Mouse (Mus musculus) thymus, adult 2 months (tissue): ENCODE results near the gene Cers5. TPM values are rescaled to one million over a fixed set of nuclear protein-coding genes. Genes with fewer than 3 reads are reported as not detected.
A peak's percentile ranks its signal among the peaks of the same experiment; 100 is the strongest.

Experiments used
- DNase-seq: peaks from one replicate; pipeline ENCODE4 v3.0.0; 2021
- H3K27ac ChIP-seq: fragments of 200-500 bp; 2 replicates; pipeline ENCODE4 v1.5.1; 2012; ENCODE audit warnings: low read length, control low read depth; ENCODE audit not compliant: control insufficient read depth, insufficient read depth
- H3K27me3 ChIP-seq: fragments of 200-500 bp; 2 replicates; pipeline ENCODE4 v1.6.1; 2012; ENCODE audit warnings: mild to moderate bottlenecking, low read length, moderate library complexity, mixed read lengths; ENCODE audit not compliant: control insufficient read depth, insufficient read depth
- H3K36me3 ChIP-seq: fragments of 200-500 bp; 2 replicates; pipeline ENCODE4 v1.6.1; 2012; ENCODE audit warnings: mild to moderate bottlenecking, low read length, moderate library complexity; ENCODE audit not compliant: control insufficient read depth, insufficient read depth
- H3K4me1 ChIP-seq: fragments of 200-500 bp; replicated peaks from 2 replicates; pipeline ENCODE4 v1.6.1; 2012; ENCODE audit warnings: low read length; ENCODE audit not compliant: control insufficient read depth, insufficient read depth
- H3K4me3 ChIP-seq: fragments of 200-500 bp; 2 replicates; pipeline ENCODE4 v1.5.1; 2012; ENCODE audit warnings: mild to moderate bottlenecking, low read length, control low read depth, moderate library complexity; ENCODE audit not compliant: control insufficient read depth, insufficient read depth
- CTCF ChIP-seq: fragments of 200-500 bp; IDR thresholded peaks from 2 replicates; pipeline ENCODE4 v1.5.1; 2012; ENCODE audit warnings: mild to moderate bottlenecking, control low read depth, low read length, moderate library complexity, borderline replicate concordance; ENCODE audit not compliant: control insufficient read depth, poor library complexity, insufficient read depth; ENCODE audit errors: extremely low read depth
- POLR2A ChIP-seq: fragments of 200-500 bp; IDR thresholded peaks from 2 replicates; pipeline ENCODE4 v1.6.1; 2012; ENCODE audit warnings: mild to moderate bottlenecking, low read length, control low read depth, moderate library complexity; ENCODE audit not compliant: control insufficient read depth, poor library complexity, insufficient read depth; ENCODE audit errors: extremely low read depth
- WGBS: fragments of 180-500 bp; shearing (Covaris S2); methylation state at CpG from one replicate; pipeline ENCODE4 v1.1.7; 2018; 5-methylcytosine and 5-hydroxymethylcytosine counted together
- polyA plus RNA-seq: library from polyadenylated mRNA; depleted of rRNA; stranded (reverse); fragments of >200 nt; gene quantifications from 2 replicates; pipeline ENCODE4 v1.2.3, GENCODE M21; 2012

Cers5 gene
- polyA plus RNA-seq, 1 experiment = 59.8 TPM

DNA sequence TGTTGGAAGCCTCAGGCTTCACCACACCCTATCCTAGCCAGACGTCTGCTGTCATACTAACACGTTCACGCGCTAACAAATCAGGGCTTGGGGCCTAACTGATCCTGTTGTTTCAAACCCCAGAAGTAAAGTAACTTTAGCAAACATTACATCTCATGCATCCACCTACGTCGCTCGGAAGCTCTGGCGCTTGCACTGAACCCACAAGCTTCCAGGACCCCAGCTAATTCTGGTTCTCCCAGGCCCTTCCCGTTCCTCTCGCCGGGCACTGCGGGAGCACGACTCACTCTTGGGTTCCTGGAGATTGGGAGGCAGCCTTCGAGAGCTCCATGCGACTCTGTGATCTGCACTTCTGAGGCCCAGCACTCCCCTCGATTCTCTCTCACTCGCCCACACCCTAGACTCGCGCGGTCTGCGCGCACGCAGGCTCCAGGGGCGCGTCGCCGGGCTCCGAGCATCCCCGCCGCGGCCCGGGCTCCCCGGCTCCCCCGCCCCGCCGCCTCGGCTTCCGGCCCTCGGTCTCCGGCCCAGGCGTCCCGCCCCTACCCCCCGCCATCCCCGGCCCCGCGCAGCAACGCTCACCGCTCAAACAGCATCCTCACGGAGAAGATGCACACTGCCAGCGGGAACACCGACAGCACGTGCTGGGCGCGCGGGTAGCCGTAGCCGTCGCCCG is 946 bp downstream of the Cers5 start:
- no peak for TF ChIP-seq CTCF
- TF ChIP-seq POLR2A = no peak
- H3K27ac ChIP-seq = peak overlapping the region; percentile 65
- no peaks in the 10 kb centered on the region for H3K36me3 ChIP-seq
- no peaks in the 10 kb centered on the region for H3K27me3 ChIP-seq
- under 1% methylated on average over 56 of the region's 59 CpGs for WGBS
- no peak for DNase-seq
- H3K4me1 ChIP-seq = peaks cover 6% of the 10 kb centered on the region; the same call in 1 of the 2 replicates
- peak overlapping the region; percentile 70 for H3K4me3 ChIP-seq

DNA sequence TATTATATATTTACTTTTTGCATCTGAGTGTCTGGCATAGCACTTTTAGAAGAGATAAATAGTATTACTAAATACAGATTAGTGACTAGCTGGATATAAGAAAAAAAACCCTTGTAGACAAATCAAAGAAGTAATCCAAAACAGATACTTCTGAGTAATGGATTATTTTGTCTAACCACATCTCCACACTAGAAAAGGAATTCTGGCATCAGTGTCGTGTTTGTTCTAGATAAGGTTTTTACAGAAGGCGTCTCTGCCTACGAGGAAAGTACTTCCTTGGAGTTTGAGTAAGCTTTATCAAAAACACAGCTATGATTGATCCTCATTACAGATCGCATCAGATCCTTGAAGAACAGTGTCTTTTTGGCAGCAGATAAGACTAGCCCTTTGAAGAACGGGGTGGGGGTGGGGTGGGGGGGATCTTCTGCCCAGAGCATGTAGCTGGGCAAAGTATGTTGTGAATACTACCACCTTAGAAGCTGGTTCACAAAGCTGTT is 1.6 kb downstream of the Cers5 start:
- Histone ChIP-seq H3K36me3 (no peaks in the 10 kb centered on the region), H3K4me3 (peak overlapping the region; percentile 70), H3K27ac (peak overlapping the region; percentile 65; the same call in 1 of the 2 replicates), H3K4me1 (peaks cover 6% of the 10 kb centered on the region; the same call in 1 of the 2 replicates), H3K27me3 (no peaks in the 10 kb centered on the region)
- 36% methylated on average over 5 of the region's 5 CpGs for WGBS
- no peak for TF ChIP-seq CTCF
- TF ChIP-seq POLR2A = no peak
- DNase-seq = no peak

DNA sequence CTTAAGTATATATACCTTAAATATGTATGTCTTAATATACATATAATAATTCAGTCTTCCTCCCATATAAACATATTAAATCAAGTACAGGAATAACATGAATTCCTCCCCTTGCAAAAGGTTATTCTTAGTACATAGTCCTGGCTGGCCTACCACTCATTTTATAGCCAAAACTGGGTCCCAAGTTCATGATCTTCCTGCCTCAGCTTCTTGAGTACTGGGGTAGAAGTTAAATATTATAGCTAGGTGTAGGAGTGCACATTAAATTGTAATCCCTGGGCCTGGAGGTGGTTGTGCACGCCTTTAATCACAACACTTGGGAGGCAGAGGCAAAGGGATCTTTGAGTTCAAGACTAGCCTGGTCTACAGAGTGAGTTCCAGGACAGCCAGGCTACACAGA is 3.9 kb downstream of the Cers5 start:
- H3K27ac ChIP-seq = no peak overlapping the region
- no peaks in the 10 kb centered on the region for H3K36me3 ChIP-seq
- no peaks in the 10 kb centered on the region for H3K27me3 ChIP-seq
- TF ChIP-seq POLR2A (no peak), CTCF (no peak)
- no peak for DNase-seq
- peaks cover 6% of the 10 kb centered on the region; the same call in 1 of the 2 replicates for H3K4me1 ChIP-seq
- 97% methylated on average over 1 of the region's 1 CpGs for WGBS
- H3K4me3 ChIP-seq = no peak overlapping the region

DNA sequence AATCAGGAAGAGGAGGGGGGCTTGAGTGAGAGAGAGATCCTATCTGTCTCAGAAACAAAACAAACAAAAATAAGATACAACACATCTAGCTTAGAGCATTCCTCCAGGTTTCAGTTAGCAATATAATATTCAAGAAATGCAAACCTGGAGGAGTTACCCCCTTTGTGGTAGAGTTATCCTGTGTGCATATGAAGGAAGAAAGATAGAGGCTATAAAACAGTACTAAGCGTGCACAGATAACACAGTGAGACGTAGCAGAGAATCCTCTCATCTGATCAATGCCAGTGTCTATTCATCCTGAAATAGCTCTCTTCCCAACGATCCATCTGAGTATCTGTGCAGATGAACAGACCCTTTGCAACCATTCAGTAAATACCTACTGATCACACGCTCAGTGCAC is 5.2 kb downstream of the Cers5 start:
- 99% methylated on average over 4 of the region's 4 CpGs for WGBS
- TF ChIP-seq CTCF (no peak), POLR2A (no peak)
- no peaks in the 10 kb centered on the region for H3K27me3 ChIP-seq
- H3K4me3 ChIP-seq = no peak overlapping the region
- no peaks in the 10 kb centered on the region for H3K36me3 ChIP-seq
- no peak overlapping the region for H3K27ac ChIP-seq
- no peak for DNase-seq
- H3K4me1 ChIP-seq = peaks cover 4% of the 10 kb centered on the region; the same call in 1 of the 2 replicates

DNA sequence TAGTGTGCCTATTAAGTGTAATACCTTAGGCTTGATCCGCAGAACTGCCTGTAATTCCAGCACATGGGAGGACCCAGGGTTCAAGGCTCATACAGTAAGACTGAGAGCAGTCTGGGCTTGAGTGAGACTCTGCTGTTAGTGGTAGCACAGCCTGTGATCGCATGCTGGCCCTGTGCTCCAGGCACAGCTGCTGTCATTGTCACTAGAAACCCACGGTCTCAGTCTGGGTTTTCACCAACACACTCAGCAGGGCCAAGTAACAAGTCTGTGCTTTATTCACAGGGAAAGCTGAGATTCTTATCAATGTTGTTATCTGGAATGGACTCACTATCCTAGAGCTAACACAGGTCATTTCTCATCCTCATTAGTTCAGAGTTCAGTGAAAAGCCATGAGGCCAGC is 18.5 kb downstream of the Cers5 start:
- H3K4me3 ChIP-seq = no peak overlapping the region
- 67% methylated on average over 3 of the region's 3 CpGs for WGBS
- no peak overlapping the region for H3K27ac ChIP-seq
- no peak for TF ChIP-seq CTCF
- no peak for TF ChIP-seq POLR2A
- no peak for DNase-seq
- H3K36me3 ChIP-seq = no peaks in the 10 kb centered on the region
- H3K27me3 ChIP-seq = no peaks in the 10 kb centered on the region
- peaks cover 10% of the 10 kb centered on the region for H3K4me1 ChIP-seq

DNA sequence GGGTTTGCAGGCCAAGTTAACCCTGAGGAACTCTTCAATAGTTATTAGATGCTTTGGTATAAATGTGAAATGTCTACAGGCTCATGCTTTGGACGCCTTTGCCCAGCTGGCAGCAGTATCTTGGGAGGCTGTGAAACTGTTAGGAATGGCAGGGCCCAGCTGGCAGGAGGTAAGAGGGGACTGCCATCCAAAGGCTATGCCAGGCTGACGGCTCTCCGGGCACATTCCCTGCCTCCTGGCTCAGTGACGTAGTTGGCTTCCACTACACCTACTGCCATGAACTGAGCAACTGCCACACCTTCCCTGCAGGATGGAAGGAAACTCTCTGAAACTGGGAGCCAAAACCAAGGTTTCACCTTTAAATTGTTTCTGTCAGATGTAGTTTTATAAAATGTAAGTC is 32.5 kb downstream of the Cers5 start:
- TF ChIP-seq POLR2A = no peak
- no peak for TF ChIP-seq CTCF
- Histone ChIP-seq H3K27me3 (no peaks in the 10 kb centered on the region), H3K36me3 (peaks cover 43% of the 10 kb centered on the region), H3K4me3 (no peak overlapping the region), H3K27ac (no peak overlapping the region), H3K4me1 (no peaks in the 10 kb centered on the region)
- no peak for DNase-seq
- WGBS = 95% methylated on average over 4 of the region's 4 CpGs
